Mouse (Mus musculus) kidney, postnatal 0 days (tissue): Measurements from ENCODE around the gene Syne4. TPM values are rescaled to one million over a fixed set of nuclear protein-coding genes. Genes with fewer than 3 reads are reported as not detected.

Source experiments
- ATAC-seq: fragments of 200-750 bp; cut with Nextera tagmentation; replicated peaks from 2 replicates; pipeline ENCODE4 v1.8.0; 2017; ENCODE audit warnings: low read depth, moderate number of reproducible peaks, moderate TSS enrichment, moderate library complexity; ENCODE audit not compliant: low FRiP score
- DNase-seq: peaks from one replicate; pipeline ENCODE4 v3.0.0-alpha.2; 2016; ENCODE audit warnings: low spot score
- H3K27ac ChIP-seq: fragments of 300-500 bp; sonication (generic); 2 replicates; pipeline ENCODE4 v1.5.1; 2014; ENCODE audit warnings: mild to moderate bottlenecking
- H3K27me3 ChIP-seq: fragments of 300-500 bp; sonication (generic); 2 replicates; pipeline ENCODE4 v1.6.1; 2014; ENCODE audit warnings: low read length, mixed read lengths; ENCODE audit not compliant: insufficient read depth
- H3K36me3 ChIP-seq: fragments of 300-500 bp; sonication (generic); 2 replicates; pipeline ENCODE4 v1.6.1; 2014; ENCODE audit warnings: low read length, mixed read lengths; ENCODE audit not compliant: insufficient read depth
- H3K4me1 ChIP-seq: fragments of 300-500 bp; sonication (generic); replicated peaks from 2 replicates; pipeline ENCODE4 v1.6.1; 2014; ENCODE audit warnings: antibody characterized with exemption, low read length, mixed read lengths; ENCODE audit not compliant: insufficient read depth
- H3K4me2 ChIP-seq: fragments of 300-500 bp; sonication (generic); 2 replicates; pipeline ENCODE4 v1.6.1; 2014; ENCODE audit warnings: mild to moderate bottlenecking, low read length, moderate library complexity, mixed read lengths
- H3K4me3 ChIP-seq: fragments of 300-500 bp; sonication (generic); replicated peaks from 2 replicates; pipeline ENCODE4 v1.5.1; 2014; ENCODE audit warnings: low read depth, low read length
- H3K9ac ChIP-seq: fragments of 300-500 bp; sonication (generic); 2 replicates; pipeline ENCODE4 v1.6.1; 2014; ENCODE audit warnings: low read depth, low read length
- H3K9me3 ChIP-seq: fragments of 300-500 bp; sonication (generic); replicated peaks from 2 replicates; pipeline ENCODE4 v1.6.1; 2016; ENCODE audit warnings: low read length, inconsistent platforms, mixed read lengths
- CTCF ChIP-seq: IDR thresholded peaks from 2 replicates; pipeline ENCODE4 v1.5.1; 2016; ENCODE audit warnings: antibody characterized with exemption, low read depth, mild to moderate bottlenecking, moderate library complexity
- WGBS: fragments of 180-500 bp; shearing (Covaris S2); extraction: QIAGEN DNeasy Blood & Tissue Kit; methylation state at CpG from one replicate; pipeline ENCODE4 v1.1.7; 2014; 5-methylcytosine and 5-hydroxymethylcytosine counted together
- polyA plus RNA-seq: library from polyadenylated mRNA; unstranded; fragments of >200 nt; fragmentation: Nextera tagmentation; extraction: Ambion mirVana; gene quantifications from 2 replicates; pipeline ENCODE4 v1.2.1, GENCODE M21; 2015

Syne4 gene
- polyA plus RNA-seq, 1 experiment from 2014 or later = 79.0 TPM

DNA sequence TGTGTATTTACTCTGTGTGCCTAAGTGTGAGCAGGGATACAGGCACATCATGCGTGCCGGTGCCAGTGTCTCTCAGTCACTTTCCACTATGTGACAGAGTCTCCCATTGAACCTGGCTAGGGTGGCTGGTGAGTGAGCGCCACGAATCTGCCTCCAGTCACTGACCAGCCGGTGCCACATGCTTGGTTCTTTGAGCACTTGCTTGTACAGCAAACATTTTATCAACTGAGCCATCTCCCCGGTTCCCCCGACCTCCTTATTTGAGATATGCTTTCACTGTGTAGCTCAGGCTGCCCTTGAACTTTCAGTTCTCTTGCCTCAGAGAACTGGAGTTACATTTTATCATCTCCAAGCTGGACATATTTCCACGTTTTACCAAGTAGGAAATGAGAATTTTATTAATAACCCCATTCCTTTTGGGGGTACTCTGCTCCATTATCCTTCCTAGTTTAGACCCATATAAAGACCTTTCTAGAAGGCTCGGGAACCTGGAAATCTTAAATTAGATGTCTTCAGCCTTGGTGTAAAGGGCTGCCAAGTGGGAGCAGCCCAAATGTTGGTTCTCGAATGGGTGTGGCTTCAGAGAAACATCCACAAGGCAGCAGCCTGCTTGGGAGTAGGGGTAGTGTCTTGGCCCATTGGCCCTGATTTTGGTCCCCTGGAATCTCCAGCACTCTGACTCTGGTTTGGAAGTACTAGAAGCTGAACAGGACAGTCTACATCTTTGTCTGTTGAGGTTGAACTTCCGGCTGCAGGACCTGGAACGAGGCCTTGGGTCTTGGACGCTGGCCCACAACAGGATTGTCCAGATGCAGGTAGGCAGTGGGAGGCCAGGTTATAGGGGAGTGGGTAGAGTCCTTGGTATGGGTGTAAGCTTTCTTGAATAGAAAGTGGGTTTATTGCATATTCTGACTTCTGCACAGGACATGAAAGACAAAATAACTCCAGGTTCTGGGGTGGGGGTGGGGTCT lies 1.2 kb downstream of the Syne4 start:
- DNase-seq = no peak
- ATAC-seq = no peak

DNA sequence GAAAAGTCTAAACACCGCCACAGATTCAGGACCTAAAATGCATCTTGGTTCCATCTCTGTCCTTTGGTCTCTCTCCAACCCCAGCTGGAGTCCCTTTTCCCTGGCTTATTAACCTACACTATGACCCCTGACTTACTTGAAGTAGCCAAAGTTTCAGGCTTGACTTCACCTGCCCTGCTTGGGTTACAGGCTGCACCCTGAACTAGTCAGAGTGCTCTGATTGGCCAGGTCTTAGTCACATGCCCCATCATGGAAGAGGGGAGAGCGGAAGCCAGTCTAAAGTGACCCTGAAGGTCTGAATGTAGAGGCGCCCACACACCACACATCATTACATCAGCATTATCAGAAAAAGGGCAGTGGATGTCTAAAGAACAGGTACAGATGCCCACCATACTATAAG lies 3.5 kb downstream of the Syne4 start:
- no peak for TF ChIP-seq CTCF

More for the DNA sequence above, 1.2 kb downstream of the Syne4 start:
- peak overlapping the region; percentile 55; the same call in 1 of the 2 replicates for H3K9ac ChIP-seq
- no peaks in the 10 kb centered on the region for H3K27me3 ChIP-seq
- peaks cover 5% of the 10 kb centered on the region; the same call in 1 of the 2 replicates for H3K36me3 ChIP-seq
- H3K4me3 ChIP-seq = peak overlapping the region; percentile 37
- H3K4me2 ChIP-seq = peak overlapping the region; percentile 57
- peak overlapping the region; percentile 83; the same call in 1 of the 2 replicates for H3K27ac ChIP-seq
- TF ChIP-seq CTCF = no peak
- 0 out of 2 replicates have a peak, but pooled peaks cover 8% of the 10 kb centered on the region for H3K4me1 ChIP-seq
- WGBS = 61% methylated on average over 13 of the region's 13 CpGs
- H3K9me3 ChIP-seq = no peaks in the 10 kb centered on the region

GRCm38 (mm10) chr7:30320946-30321345 lies 6.3 kb downstream of the Syne4 start:
- 78% methylated on average over 2 of the region's 2 CpGs for WGBS
- H3K4me1 ChIP-seq = no peaks in the 10 kb centered on the region; the same call in 1 of the 2 replicates
- DNase-seq (no peak), ATAC-seq (no peak)
- H3K4me2 ChIP-seq = peak overlapping the region; percentile 91
- 0 out of 2 replicates have a peak overlapping the region, but pooled peaks have one; percentile 78 for H3K9ac ChIP-seq
- H3K9me3 ChIP-seq = no peaks in the 10 kb centered on the region
- TF ChIP-seq CTCF = no peak
- no peaks in the 10 kb centered on the region for H3K36me3 ChIP-seq
- H3K27me3 ChIP-seq = no peaks in the 10 kb centered on the region
- no peak overlapping the region for H3K27ac ChIP-seq
- peak overlapping the region; percentile 70; the same call in 1 of the 2 replicates for H3K4me3 ChIP-seq

More for the DNA sequence above, 3.5 kb downstream of the Syne4 start:
- peak; percentile 39 for DNase-seq
- Histone ChIP-seq H3K4me1 (peaks cover 8% of the 10 kb centered on the region; the same call in 1 of the 2 replicates), H3K27me3 (no peaks in the 10 kb centered on the region), H3K9me3 (no peaks in the 10 kb centered on the region), H3K27ac (no peak overlapping the region), H3K4me2 (no peak overlapping the region), H3K9ac (no peak overlapping the region), H3K36me3 (no peaks in the 10 kb centered on the region), H3K4me3 (no peak overlapping the region)
- WGBS = 66% methylated on average over 3 of the region's 3 CpGs
- no peak for ATAC-seq

- peak within 1 kb of the TSS; percentile 91 for H3K27ac ChIP-seq
- no peak for TF ChIP-seq CTCF
- ATAC-seq = peak; percentile 42
- DNase-seq = peak; percentile 85
- no peaks in the 10 kb centered on the region for H3K27me3 ChIP-seq
- no peaks in the 10 kb centered on the region for H3K9me3 ChIP-seq
- H3K4me3 ChIP-seq = peak within 1 kb of the TSS; percentile 70
- peak within 1 kb of the TSS; percentile 78 for H3K9ac ChIP-seq
- no peaks in the 10 kb centered on the region for H3K36me3 ChIP-seq
- H3K4me1 ChIP-seq = no peaks in the 10 kb centered on the region; the same call in 1 of the 2 replicates
- peak within 1 kb of the TSS; percentile 91 for H3K4me2 ChIP-seq
- under 1% methylated on average over 63 of the region's 63 CpGs for WGBS
These were observed 7.1 kb downstream of the Syne4 start, which contains the start of gene E130208F15Rik for GRCm38 (mm10) chr7:30321539-30322284. Gene E130208F15Rik, plus strand, starts transcription at chr7:30321740.

GRCm38 (mm10) chr7:30322285-30322667 lies 7.7 kb downstream of the Syne4 start:
- no peak for TF ChIP-seq CTCF
- WGBS = 0% methylated on average over 20 of the region's 20 CpGs
- peak overlapping the region; percentile 78 for H3K9ac ChIP-seq
- no peaks in the 10 kb centered on the region for H3K36me3 ChIP-seq
- peaks cover 3% of the 10 kb centered on the region; the same call in 1 of the 2 replicates for H3K4me1 ChIP-seq
- H3K27me3 ChIP-seq = no peaks in the 10 kb centered on the region
- ATAC-seq (peak; percentile 97), DNase-seq (peak; percentile 100)
- no peaks in the 10 kb centered on the region for H3K9me3 ChIP-seq
- H3K4me2 ChIP-seq = peak overlapping the region; percentile 91
- peak overlapping the region; percentile 91 for H3K27ac ChIP-seq
- H3K4me3 ChIP-seq = peak overlapping the region; percentile 70

GRCm38 (mm10) chr7:30322865-30323264 lies 8.3 kb downstream of the Syne4 start:
- no peak for DNase-seq
- WGBS = 25% methylated on average over 6 of the region's 6 CpGs

More at GRCm38 (mm10) chr7:30322865-30323264, 8.3 kb downstream of the Syne4 start:
- Histone ChIP-seq H3K9ac (peak overlapping the region; percentile 51), H3K4me2 (peak overlapping the region; percentile 91), H3K36me3 (no peaks in the 10 kb centered on the region), H3K4me3 (peak overlapping the region; percentile 70), H3K27ac (peak overlapping the region; percentile 91), H3K9me3 (no peaks in the 10 kb centered on the region), H3K4me1 (peaks cover 5% of the 10 kb centered on the region; the same call in 1 of the 2 replicates), H3K27me3 (no peaks in the 10 kb centered on the region)
- no peak for TF ChIP-seq CTCF
- ATAC-seq = no peak
